13 mouse cellular contexts compared by ENCODE assay signal in genomic region chr5:146818906-146819623, GRCm38 (mm10). TPM values are rescaled to one million over a fixed set of nuclear protein-coding genes. Genes with fewer than 3 reads are reported as not detected.
DNase-seq lines count a peak whose midpoint lies in the region; TF ChIP-seq lines count a peak whose summit lies in the region.
"Had no signal": no experiment of that assay in that cellular context is flagged by ENCODE, and none has a peak within 500 bp of the region (broad histone marks: within the 10 kb centered on the region; RNA-seq: fewer than 3 reads in every experiment).

No protein-coding gene starts in this region.

- no peak overlapping the region for H3K9ac ChIP-seq in liver, adult 2 months (ENCODE audit: low read depth, low read length)
- H3K9ac ChIP-seq: heart, embryonic 13.5 days; hindbrain, embryonic 14.5 days had no signal

- H3K4me3 ChIP-seq in liver, adult 2 months (ENCODE audit: insufficient read depth, low read depth, low read length) = no peak overlapping the region
- H3K4me3 ChIP-seq: gastrocnemius, adult 2 months; heart, embryonic 13.5 days had no signal

- H3K4me1 ChIP-seq in liver, adult 2 months (ENCODE audit: control insufficient read depth, insufficient read depth, low read length) = no peaks in the 10 kb centered on the region
- H3K4me1 ChIP-seq: heart, embryonic 13.5 days had no signal

- H3K79me2 ChIP-seq in liver, adult 2 months (ENCODE audit: control insufficient read depth, insufficient read depth, low read length) = no peaks in the 10 kb centered on the region

- no peaks in the 10 kb centered on the region for H3K36me3 ChIP-seq in liver, adult 2 months (ENCODE audit: control insufficient read depth, insufficient read depth, low read length)
- H3K36me3 ChIP-seq: heart, embryonic 13.5 days had no signal

- no peak for TF ChIP-seq CTCF in liver, adult 2 months (IDR thresholded peaks at IDR 0.05; ENCODE audit: low read depth, low read length)

- H3K27me3 ChIP-seq in liver, adult 2 months (ENCODE audit: control insufficient read depth, insufficient read depth, low read length) = no peaks in the 10 kb centered on the region
- H3K27me3 ChIP-seq: CH12.LX; heart, embryonic 13.5 days had no signal

- WGBS in liver, adult 2 months = 84% methylated on average over 8 of the region's 8 CpGs

- peak overlapping the region; percentile 41 for H3K27ac ChIP-seq in liver, adult 2 months (replicated peaks; ENCODE audit: insufficient read depth, low read depth, low read length)
- H3K27ac ChIP-seq: gastrocnemius, adult 2 months; heart, embryonic 13.5 days; hindbrain, embryonic 14.5 days had no signal

- DNase-seq in liver, adult 2 months (ENCODE audit: extremely low read depth, low read depth, low spot score) = peak; percentile 50
- no peak for DNase-seq in liver
- peak; percentile 96 for DNase-seq in MEL-GATA-1-ER (ENCODE audit: extremely low read depth, low read depth)
- DNase-seq in adrenal gland, postnatal 25 days = peak; percentile 45
- peak; percentile 45 to 54 for DNase-seq in kidney, postnatal 36 days
- no peak for DNase-seq in thymus, adult 18-20 months
- DNase-seq in urinary bladder, postnatal 10 days (ENCODE audit: low spot score) = no peak
- DNase-seq: gastrocnemius, adult 2 months; lung, postnatal 4 days; right cerebral cortex, postnatal 14 days had no signal

- TF ChIP-seq POLR2A in liver, adult 2 months (IDR thresholded peaks at IDR 0.05; ENCODE audit: extremely low read depth, insufficient read depth, low read length) = no peak

RNA-seq across cellular contexts. Expression of gene Rpl21, which starts 13.6 kb away (rescaled TPM):
- total RNA-seq in liver, adult 2 months (2014; rRNA removed) = 147 and 154 TPM in 2 replicates
- 24.5 and 28.3 TPM in 2 replicates for polyA plus RNA-seq in liver, adult 2 months (2012; rRNA removed)
- total RNA-seq in adrenal gland, postnatal 25 days (2021) = 282 and 375 TPM in 2 replicates

RNA-seq across cellular contexts. Expression of gene Usp12, which starts 24.3 kb away (rescaled TPM):
- total RNA-seq in liver, adult 2 months (2014; rRNA removed) = 16.3 and 16.5 TPM in 2 replicates
- 6.7 and 6.9 TPM in 2 replicates for polyA plus RNA-seq in liver, adult 2 months (2012; rRNA removed)
- total RNA-seq in adrenal gland, postnatal 25 days (2021) = 29.6 and 33.4 TPM in 2 replicates

RNA-seq across cellular contexts. Expression of gene Rasl11a, which starts 25.8 kb away (rescaled TPM):
- 0.67 TPM in 1 of 2 replicates, not detected in the other for total RNA-seq in liver, adult 2 months (2014; rRNA removed)
- 0.52 and 0.87 TPM in 2 replicates for polyA plus RNA-seq in liver, adult 2 months (2012; rRNA removed)
- total RNA-seq in adrenal gland, postnatal 25 days (2021) = 5.6 and 9.5 TPM in 2 replicates

Comparison
In these comparisons a context has a peak if more than half of its experiments do, and no peak if none do; other contexts are left out.
1. DNase-seq: peak in liver, adult 2 months (single experiment), MEL-GATA-1-ER (single experiment), adrenal gland, postnatal 25 days (single experiment) and kidney, postnatal 36 days (2 of 2); none in liver (single experiment), thymus, adult 18-20 months (0 of 2) and urinary bladder, postnatal 10 days (single experiment).